Mouse (Mus musculus): ENCODE results near the gene Prss34. TPM values are rescaled to one million over a fixed set of nuclear protein-coding genes. Genes with fewer than 3 reads are reported as not detected.
A peak's percentile ranks its signal among the peaks of the same experiment; 100 is the strongest.

The Prss34 gene
- total RNA-seq, 2 experiments from 2014 or later, result 78.9 to 153 TPM

DNA sequence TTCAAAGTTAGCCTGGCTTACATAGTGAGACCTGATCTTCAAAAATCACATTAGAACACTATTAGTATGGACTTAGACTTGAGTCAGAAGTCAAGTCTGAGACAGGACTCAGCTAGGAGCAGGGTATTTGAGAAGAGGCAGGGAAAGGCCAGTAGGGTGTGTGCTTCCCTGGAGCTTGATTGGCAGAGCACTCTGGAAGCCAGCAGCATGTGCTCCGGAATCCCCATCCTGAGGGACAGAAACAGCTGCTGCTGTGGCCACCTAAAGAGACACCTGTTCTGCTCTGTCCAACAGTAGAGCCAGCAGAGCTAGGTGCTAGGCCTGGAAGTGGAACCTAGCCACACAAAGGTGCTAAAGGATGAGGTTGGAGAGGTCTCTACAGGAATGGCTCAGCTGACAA lies 4.1 kb upstream of the Prss34 start:
- no peak for ATAC-seq (replicated peaks; ENCODE audit: low FRiP score, poor library complexity, severe bottlenecking)

GRCm38 (mm10) chr17:25308346-25308745 lies 10.2 kb downstream of the Prss34 start, which contains the start of gene Prss28:
Prss28 (plus strand) TSS chr17:25308646.
- ATAC-seq (replicated peaks; ENCODE audit: low FRiP score, poor library complexity, severe bottlenecking), result no peak

- ATAC-seq (replicated peaks; ENCODE audit: low FRiP score, poor library complexity, severe bottlenecking), result 0 out of 2 replicates have a peak, but pooled peaks have one; percentile 12
Observed at GRCm38 (mm10) chr17:25318354-25318753, 20.2 kb downstream of the Prss34 start, which contains the start of gene Prss29. Prss29 (plus strand) TSS chr17:25318654.

DNA sequence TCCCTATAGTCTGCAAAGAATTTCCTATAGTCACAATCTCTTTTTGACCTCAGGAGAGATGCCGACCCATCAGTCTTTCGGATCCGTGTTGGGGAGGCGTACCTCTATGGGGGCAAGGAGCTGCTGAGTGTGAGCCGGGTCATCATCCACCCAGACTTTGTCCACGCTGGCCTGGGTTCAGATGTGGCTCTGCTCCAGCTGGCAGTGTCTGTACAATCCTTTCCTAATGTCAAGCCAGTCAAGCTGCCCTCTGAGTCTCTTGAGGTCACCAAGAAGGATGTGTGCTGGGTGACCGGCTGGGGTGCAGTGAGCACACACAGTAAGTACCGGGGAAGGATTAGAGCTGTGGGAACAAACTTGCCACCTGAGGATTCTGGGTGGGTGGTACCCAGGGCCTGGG lies 22.6 kb downstream of the Prss34 start:
- no peak for ATAC-seq (replicated peaks; ENCODE audit: low FRiP score, poor library complexity, severe bottlenecking)

- ATAC-seq (replicated peaks; ENCODE audit: low FRiP score, poor library complexity, severe bottlenecking), result no peak
Observed at GRCm38 (mm10) chr17:25322930-25323329, 24.7 kb downstream of the Prss34 start.

- ATAC-seq (replicated peaks; ENCODE audit: low FRiP score, poor library complexity, severe bottlenecking), result no peak
Observed at GRCm38 (mm10) chr17:25332321-25332720, 34.1 kb downstream of the Prss34 start.

- ATAC-seq (replicated peaks; ENCODE audit: low FRiP score, poor library complexity, severe bottlenecking), result peak; percentile 51; the same call in 1 of the 2 replicates
Observed at GRCm38 (mm10) chr17:25333943-25334342, 35.7 kb downstream of the Prss34 start.

GRCm38 (mm10) chr17:25338218-25338617 lies 40.0 kb downstream of the Prss34 start:
- ATAC-seq (replicated peaks; ENCODE audit: low FRiP score, poor library complexity, severe bottlenecking), result no peak

- ATAC-seq (replicated peaks; ENCODE audit: low FRiP score, poor library complexity, severe bottlenecking), result no peak
Observed at GRCm38 (mm10) chr17:25340003-25340402, 41.8 kb downstream of the Prss34 start.

DNA sequence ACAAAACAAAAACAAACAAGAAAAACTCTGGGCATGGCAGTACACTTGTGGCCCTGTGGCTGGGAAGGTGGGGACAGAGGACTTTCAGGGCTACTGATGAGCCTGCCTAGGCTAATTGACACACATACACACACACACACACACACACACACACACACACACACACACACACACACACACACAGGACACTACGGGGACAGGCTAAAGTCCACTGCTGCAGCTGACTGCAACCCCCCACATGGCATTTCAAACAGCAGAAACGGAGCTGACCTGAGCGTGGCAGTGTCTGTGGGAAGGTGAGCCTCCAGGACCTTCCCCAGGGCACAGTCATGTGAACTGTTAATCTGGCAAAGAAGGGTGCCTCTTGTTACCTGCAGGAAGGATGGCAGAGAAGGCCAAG lies 43.3 kb downstream of the Prss34 start:
- ATAC-seq (replicated peaks; ENCODE audit: low FRiP score, poor library complexity, severe bottlenecking), result no peak

DNA sequence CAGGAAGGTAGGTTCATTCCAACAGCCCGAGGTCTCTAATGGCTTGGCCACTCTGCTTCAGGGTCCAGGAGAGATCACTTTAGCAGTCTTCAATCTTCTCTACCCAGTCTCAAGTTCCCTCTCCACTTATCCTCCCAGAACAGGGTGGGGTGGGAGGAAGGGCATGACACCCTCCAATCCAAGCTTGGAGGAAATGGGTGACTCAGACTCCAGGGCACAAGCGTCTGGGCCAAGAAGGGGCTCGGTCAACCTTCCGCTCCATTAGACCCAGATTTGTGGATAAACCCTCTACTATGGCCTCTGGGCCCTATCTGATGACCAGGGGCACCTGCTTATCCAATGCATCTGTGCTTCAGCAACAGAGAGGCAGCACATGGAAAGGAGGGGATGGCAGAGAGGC lies 47.3 kb downstream of the Prss34 start, which contains the start of gene Tpsab1:
TSS of gene Tpsab1 (minus strand) at position 101 of the 400 bp plus-strand sequence.
- ATAC-seq (replicated peaks; ENCODE audit: low FRiP score, poor library complexity, severe bottlenecking), result no peak

Other genes starting within 250 kb of the Prss34 start
- gene Tmem204, start 214.8 kb upstream of the Prss34 start, total RNA-seq (2015; ENCODE audit: low replicate concordance), result not detected in 2 replicates
- not detected in 2 replicates for gene Tmem204, start 214.8 kb upstream of the Prss34 start, total RNA-seq (2017; ENCODE audit: low replicate concordance)
- gene Telo2, start 182.4 kb upstream of the Prss34 start, total RNA-seq (2015; ENCODE audit: low replicate concordance), result 3.5 and 5.9 TPM in 2 replicates
- 6.3 and 11.6 TPM in 2 replicates for gene Telo2, start 182.4 kb upstream of the Prss34 start, total RNA-seq (2017; ENCODE audit: low replicate concordance)
- gene Ptx4, start 177.6 kb upstream of the Prss34 start, total RNA-seq (2015; ENCODE audit: low replicate concordance), result not detected in 2 replicates
- not detected in 2 replicates for gene Ptx4, start 177.6 kb upstream of the Prss34 start, total RNA-seq (2017; ENCODE audit: low replicate concordance)
- 3.7 and 8.6 TPM in 2 replicates for gene Clcn7, start 165.0 kb upstream of the Prss34 start, total RNA-seq (2015; ENCODE audit: low replicate concordance)
- gene Clcn7, start 165.0 kb upstream of the Prss34 start, total RNA-seq (2017; ENCODE audit: low replicate concordance), result 6.0 and 9.1 TPM in 2 replicates
- not detected in 2 replicates for gene Ccdc154, start 135.9 kb upstream of the Prss34 start, total RNA-seq (2015; ENCODE audit: low replicate concordance)
- 0.28 TPM in 1 of 2 replicates, not detected in the other for gene Ccdc154, start 135.9 kb upstream of the Prss34 start, total RNA-seq (2017; ENCODE audit: low replicate concordance)
- not detected in 2 replicates for gene Gm38655, start 122.9 kb upstream of the Prss34 start, total RNA-seq (2015; ENCODE audit: low replicate concordance)
- not detected in 2 replicates for gene Gm38655, start 122.9 kb upstream of the Prss34 start, total RNA-seq (2017; ENCODE audit: low replicate concordance)
- 6.5 TPM in 2 replicates for gene BC003965, start 113.8 kb upstream of the Prss34 start, total RNA-seq (2015; ENCODE audit: low replicate concordance)
- 2.2 and 2.9 TPM in 2 replicates for gene BC003965, start 113.8 kb upstream of the Prss34 start, total RNA-seq (2017; ENCODE audit: low replicate concordance)
- gene Unkl, start 110.0 kb upstream of the Prss34 start, total RNA-seq (2015; ENCODE audit: low replicate concordance), result 5.6 and 8.1 TPM in 2 replicates
- 8.2 and 16.3 TPM in 2 replicates for gene Unkl, start 110.0 kb upstream of the Prss34 start, total RNA-seq (2017; ENCODE audit: low replicate concordance)
- gene Gnptg, start 58.3 kb upstream of the Prss34 start, total RNA-seq (2015; ENCODE audit: low replicate concordance), result 6.0 and 6.3 TPM in 2 replicates
- gene Gnptg, start 58.3 kb upstream of the Prss34 start, total RNA-seq (2017; ENCODE audit: low replicate concordance), result 3.6 and 3.7 TPM in 2 replicates
- 3.1 and 3.6 TPM in 2 replicates for gene Tsr3, start 58.2 kb upstream of the Prss34 start, total RNA-seq (2015; ENCODE audit: low replicate concordance)
- 5.2 and 8.6 TPM in 2 replicates for gene Tsr3, start 58.2 kb upstream of the Prss34 start, total RNA-seq (2017; ENCODE audit: low replicate concordance)
- 1.5 TPM in 1 of 2 replicates, not detected in the other for gene Baiap3, start 42.0 kb upstream of the Prss34 start, total RNA-seq (2015; ENCODE audit: low replicate concordance)
- gene Baiap3, start 42.0 kb upstream of the Prss34 start, total RNA-seq (2017; ENCODE audit: low replicate concordance), result 0.42 TPM in 1 of 2 replicates, not detected in the other
- 81.3 and 118 TPM in 2 replicates for gene Ube2i, start 23.8 kb upstream of the Prss34 start, total RNA-seq (2015; ENCODE audit: low replicate concordance)
- gene Ube2i, start 23.8 kb upstream of the Prss34 start, total RNA-seq (2017; ENCODE audit: low replicate concordance), result 58.7 and 64.3 TPM in 2 replicates
- gene Prss28, start 10.3 kb downstream of the Prss34 start, total RNA-seq (2015; ENCODE audit: low replicate concordance), result not detected in 2 replicates
- gene Prss28, start 10.3 kb downstream of the Prss34 start, total RNA-seq (2017; ENCODE audit: low replicate concordance), result not detected in 2 replicates
- gene Prss29, start 20.3 kb downstream of the Prss34 start, total RNA-seq (2015; ENCODE audit: low replicate concordance), result not detected in 2 replicates
- gene Prss29, start 20.3 kb downstream of the Prss34 start, total RNA-seq (2017; ENCODE audit: low replicate concordance), result not detected in 2 replicates
- not detected in 2 replicates for gene Tpsab1, start 47.2 kb downstream of the Prss34 start, total RNA-seq (2015; ENCODE audit: low replicate concordance)
- not detected in 2 replicates for gene Tpsab1, start 47.2 kb downstream of the Prss34 start, total RNA-seq (2017; ENCODE audit: low replicate concordance)
- not detected in 2 replicates for gene Tpsb2, start 67.9 kb downstream of the Prss34 start, total RNA-seq (2015; ENCODE audit: low replicate concordance)
- gene Tpsb2, start 67.9 kb downstream of the Prss34 start, total RNA-seq (2017; ENCODE audit: low replicate concordance), result not detected in 2 replicates
- not detected in 2 replicates for gene Tpsg1, start 70.9 kb downstream of the Prss34 start, total RNA-seq (2015; ENCODE audit: low replicate concordance)
- gene Tpsg1, start 70.9 kb downstream of the Prss34 start, total RNA-seq (2017; ENCODE audit: low replicate concordance), result not detected in 2 replicates
- 0.21 TPM in 1 of 2 replicates, not detected in the other for gene Cacna1h, start 135.4 kb downstream of the Prss34 start, total RNA-seq (2015; ENCODE audit: low replicate concordance)
- gene Cacna1h, start 135.4 kb downstream of the Prss34 start, total RNA-seq (2017; ENCODE audit: low replicate concordance), result under 0.01 and 0.43 TPM in 2 replicates
- gene Tekt4, start 156.2 kb downstream of the Prss34 start, total RNA-seq (2015; ENCODE audit: low replicate concordance), result not detected in 2 replicates
- gene Tekt4, start 156.2 kb downstream of the Prss34 start, total RNA-seq (2017; ENCODE audit: low replicate concordance), result not detected in 2 replicates
- not detected in 2 replicates for gene Sstr5, start 198.9 kb downstream of the Prss34 start, total RNA-seq (2015; ENCODE audit: low replicate concordance)
- gene Sstr5, start 198.9 kb downstream of the Prss34 start, total RNA-seq (2017; ENCODE audit: low replicate concordance), result not detected in 2 replicates